Mouse (Mus musculus): ENCODE measurements around the gene Fgfr2. TPM values are rescaled to one million over a fixed set of nuclear protein-coding genes. Genes with fewer than 3 reads are reported as not detected.

Fgfr2 gene
- polyA plus RNA-seq, 1 experiment, result 14.8 TPM

DNA sequence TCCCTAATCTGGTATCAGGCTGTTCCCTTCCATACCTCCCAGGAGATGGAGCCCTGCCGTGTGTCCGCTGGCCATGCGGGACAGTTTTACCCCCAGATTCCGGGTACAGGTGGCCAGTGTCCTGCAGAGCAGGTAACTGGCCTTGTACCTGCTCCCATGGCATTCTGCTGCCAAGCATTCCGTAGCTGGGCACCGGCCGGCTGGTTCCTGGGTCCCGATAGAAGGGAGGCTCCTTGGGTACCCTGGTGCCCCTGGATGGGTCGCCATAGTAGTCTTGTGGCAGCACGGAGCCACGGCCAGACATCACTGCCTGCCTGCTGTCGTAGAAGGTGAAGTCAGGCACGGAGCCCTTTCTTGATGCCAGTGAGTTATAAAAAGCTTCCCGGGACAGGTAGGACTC is 108.5 kb downstream of the Fgfr2 start:
- no peak overlapping the region for H3K4me3 ChIP-seq (ENCODE audit: insufficient read depth, low read depth, low read length)
- H3K27ac ChIP-seq (ENCODE audit: insufficient read depth, low read depth, low read length), result no peak overlapping the region
- WGBS, result 84% methylated on average over 14 of the region's 14 CpGs

DNA sequence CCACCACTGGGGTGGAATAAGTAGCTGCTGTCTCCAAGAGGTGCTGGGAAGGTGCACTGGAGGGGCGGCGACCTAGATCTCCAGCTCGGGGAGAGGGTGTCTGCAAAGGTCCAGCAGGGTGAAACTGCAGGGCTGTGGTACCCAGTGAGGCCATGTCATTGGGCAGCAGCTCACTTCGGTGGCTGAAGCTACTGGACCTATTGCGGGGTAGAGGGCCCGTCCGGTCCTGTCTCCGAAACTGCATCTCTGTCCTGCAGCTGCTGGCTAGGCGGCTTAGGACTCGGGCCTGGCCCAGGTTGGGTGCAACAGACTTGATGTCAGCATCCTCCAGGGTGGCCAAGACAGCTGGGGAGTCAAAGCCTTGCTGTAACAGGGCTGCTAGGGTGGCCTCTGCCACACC is 109.2 kb downstream of the Fgfr2 start:
- Histone ChIP-seq H3K27me3 (replicated peaks; ENCODE audit: control insufficient read depth, insufficient read depth, low read length) (no peaks in the 10 kb centered on the region), H3K4me1 (ENCODE audit: control insufficient read depth, insufficient read depth, low read length) (peaks cover 11% of the 10 kb centered on the region; the same call in 1 of the 2 replicates), H3K4me3 (ENCODE audit: insufficient read depth, low read depth, low read length) (no peak overlapping the region), H3K27ac (ENCODE audit: insufficient read depth, low read depth, low read length) (no peak overlapping the region), H3K36me3 (ENCODE audit: control insufficient read depth, insufficient read depth, low read length) (no peaks in the 10 kb centered on the region)
- DNase-seq, result no peak
- 95% methylated on average over 10 of the region's 10 CpGs for WGBS
- TF ChIP-seq POLR2A (IDR thresholded peaks at IDR 0.05; ENCODE audit: low read depth, low read length) (no peak), CTCF (conservative IDR thresholded peaks at IDR 0.05; ENCODE audit: insufficient read depth, insufficient read length, low read depth, low read length) (no peak)

More for the DNA sequence above, 108.5 kb downstream of the Fgfr2 start:
- H3K36me3 ChIP-seq (ENCODE audit: control insufficient read depth, insufficient read depth, low read length), result no peaks in the 10 kb centered on the region
- peaks cover 12% of the 10 kb centered on the region for H3K4me1 ChIP-seq (ENCODE audit: control insufficient read depth, insufficient read depth, low read length)
- TF ChIP-seq POLR2A (IDR thresholded peaks at IDR 0.05; ENCODE audit: low read depth, low read length), result no peak
- no peak for TF ChIP-seq CTCF (conservative IDR thresholded peaks at IDR 0.05; ENCODE audit: insufficient read depth, insufficient read length, low read depth, low read length)
- H3K27me3 ChIP-seq (replicated peaks; ENCODE audit: control insufficient read depth, insufficient read depth, low read length), result no peaks in the 10 kb centered on the region
- DNase-seq, result no peak

DNA sequence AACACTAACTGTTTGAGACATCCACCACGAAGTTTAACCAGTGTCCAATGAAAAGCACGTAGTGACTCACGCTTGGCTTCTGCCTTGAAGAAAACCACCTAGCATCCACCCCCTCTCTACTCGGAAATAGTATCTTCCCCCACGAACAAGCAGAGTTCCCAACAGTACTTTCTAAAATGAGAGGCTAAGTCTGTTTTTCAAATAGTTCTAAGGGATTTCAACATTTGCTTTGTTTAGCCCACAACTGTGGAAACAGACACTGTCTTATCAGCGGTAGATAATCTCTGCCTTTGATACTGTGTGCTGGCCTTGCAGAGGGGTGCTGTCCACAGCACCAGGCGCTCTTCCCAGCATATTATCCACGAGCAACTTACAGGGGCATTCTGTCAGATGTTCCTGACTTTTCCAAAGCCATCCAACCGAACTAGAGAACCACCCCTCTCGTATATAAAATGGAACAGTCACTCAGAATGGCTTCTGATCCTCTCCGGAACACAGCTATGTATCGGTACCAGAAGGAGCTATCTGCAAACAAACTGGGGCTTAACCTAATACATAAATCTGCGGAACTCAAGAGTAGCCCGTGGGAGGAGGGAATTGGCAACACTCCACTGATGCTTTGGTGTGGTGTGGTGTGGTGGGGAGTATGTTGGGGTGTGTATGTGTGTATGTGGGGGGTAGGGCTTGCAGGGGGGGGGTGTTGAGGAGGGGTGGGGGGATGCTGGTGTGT is 110.3 kb downstream of the Fgfr2 start:
- peaks cover 11% of the 10 kb centered on the region; the same call in 1 of the 2 replicates for H3K4me1 ChIP-seq (ENCODE audit: control insufficient read depth, insufficient read depth, low read length)
- H3K27me3 ChIP-seq (replicated peaks; ENCODE audit: control insufficient read depth, insufficient read depth, low read length), result no peaks in the 10 kb centered on the region
- H3K4me3 ChIP-seq (ENCODE audit: insufficient read depth, low read depth, low read length), result no peak overlapping the region
- 52% methylated on average over 14 of the region's 14 CpGs for WGBS
- H3K27ac ChIP-seq (ENCODE audit: insufficient read depth, low read depth, low read length), result no peak overlapping the region
- DNase-seq, result no peak
- TF ChIP-seq CTCF (conservative IDR thresholded peaks at IDR 0.05; ENCODE audit: insufficient read depth, insufficient read length, low read depth, low read length), result no peak
- no peak for TF ChIP-seq POLR2A (IDR thresholded peaks at IDR 0.05; ENCODE audit: low read depth, low read length)
- H3K36me3 ChIP-seq (ENCODE audit: control insufficient read depth, insufficient read depth, low read length), result no peaks in the 10 kb centered on the region

DNA sequence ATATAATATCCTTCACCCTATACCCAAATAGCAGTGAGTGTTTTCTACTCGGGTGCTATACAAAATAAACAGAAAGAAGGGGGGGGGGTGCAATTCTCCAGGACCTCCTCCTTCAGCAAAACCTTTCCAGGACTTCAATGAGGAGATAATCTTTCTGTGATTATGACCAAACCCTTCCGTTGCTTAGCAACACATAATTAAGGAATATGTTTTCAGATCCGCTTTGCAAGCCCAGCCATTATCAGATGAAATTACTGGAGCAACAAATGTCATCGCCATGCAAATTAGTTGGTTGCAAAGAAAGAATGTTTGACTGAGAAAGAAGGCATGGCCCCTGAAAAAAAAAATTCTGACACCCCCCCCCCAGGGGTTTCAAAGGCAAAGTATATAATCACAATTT is 111.5 kb downstream of the Fgfr2 start:
- TF ChIP-seq CTCF (conservative IDR thresholded peaks at IDR 0.05; ENCODE audit: insufficient read depth, insufficient read length, low read depth, low read length) (no peak), POLR2A (IDR thresholded peaks at IDR 0.05; ENCODE audit: low read depth, low read length) (no peak)
- Histone ChIP-seq H3K36me3 (ENCODE audit: control insufficient read depth, insufficient read depth, low read length) (no peaks in the 10 kb centered on the region), H3K27me3 (replicated peaks; ENCODE audit: control insufficient read depth, insufficient read depth, low read length) (no peaks in the 10 kb centered on the region), H3K27ac (ENCODE audit: insufficient read depth, low read depth, low read length) (no peak overlapping the region), H3K4me3 (ENCODE audit: insufficient read depth, low read depth, low read length) (no peak overlapping the region), H3K4me1 (ENCODE audit: control insufficient read depth, insufficient read depth, low read length) (peaks cover 11% of the 10 kb centered on the region; the same call in 1 of the 2 replicates)
- DNase-seq, result no peak
- WGBS, result 56% methylated on average over 4 of the region's 4 CpGs

DNA sequence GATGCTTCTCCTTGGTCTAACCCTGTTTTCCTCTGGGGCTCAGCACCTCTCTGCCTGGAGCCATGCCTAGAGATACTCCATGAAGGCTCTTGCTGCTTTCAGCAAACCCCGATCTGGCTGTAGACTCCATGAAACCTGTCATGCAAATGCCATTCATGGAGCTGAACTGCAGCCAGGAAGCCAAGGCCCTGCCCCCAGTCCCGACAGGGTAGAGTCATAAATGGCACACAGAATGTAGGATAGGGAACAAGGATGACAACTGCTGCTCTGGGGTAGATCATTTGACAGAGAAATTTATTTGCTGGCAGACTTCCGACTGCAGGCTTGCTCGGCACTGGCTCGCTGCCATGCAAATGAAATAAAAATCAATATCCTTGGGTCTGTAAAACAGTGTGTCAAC is 112.0 kb downstream of the Fgfr2 start:
- H3K4me3 ChIP-seq (ENCODE audit: insufficient read depth, low read depth, low read length), result no peak overlapping the region
- TF ChIP-seq CTCF (conservative IDR thresholded peaks at IDR 0.05; ENCODE audit: insufficient read depth, insufficient read length, low read depth, low read length), result no peak
- H3K4me1 ChIP-seq (ENCODE audit: control insufficient read depth, insufficient read depth, low read length), result peaks cover 11% of the 10 kb centered on the region; the same call in 1 of the 2 replicates
- H3K27me3 ChIP-seq (replicated peaks; ENCODE audit: control insufficient read depth, insufficient read depth, low read length), result no peaks in the 10 kb centered on the region
- peak; percentile 38 for DNase-seq
- H3K27ac ChIP-seq (ENCODE audit: insufficient read depth, low read depth, low read length), result no peak overlapping the region
- no peaks in the 10 kb centered on the region for H3K36me3 ChIP-seq (ENCODE audit: control insufficient read depth, insufficient read depth, low read length)
- WGBS, result 31% methylated on average over 5 of the region's 5 CpGs

DNA sequence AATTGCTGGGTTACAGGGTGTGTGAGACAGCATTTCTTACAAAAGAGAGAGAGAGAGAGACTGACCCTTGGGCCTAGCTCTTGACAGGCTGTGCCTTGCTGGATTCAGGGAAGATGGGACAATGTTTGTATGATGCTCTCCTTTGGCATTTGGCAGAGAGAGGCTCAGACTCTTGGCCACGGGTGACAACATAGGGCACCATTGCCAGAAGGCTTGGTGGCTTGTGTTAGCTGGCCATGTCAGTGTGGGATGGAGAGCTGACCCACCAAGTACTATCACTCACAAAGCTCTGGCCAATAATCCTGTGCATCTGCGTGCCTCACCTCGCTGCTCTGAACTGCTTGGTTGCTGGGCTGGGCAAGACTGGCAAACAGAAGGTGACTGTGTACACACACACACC is 112.7 kb downstream of the Fgfr2 start:
- no peaks in the 10 kb centered on the region for H3K36me3 ChIP-seq (ENCODE audit: control insufficient read depth, insufficient read depth, low read length)
- no peak for TF ChIP-seq POLR2A (IDR thresholded peaks at IDR 0.05; ENCODE audit: low read depth, low read length)
- no peak for TF ChIP-seq CTCF (conservative IDR thresholded peaks at IDR 0.05; ENCODE audit: insufficient read depth, insufficient read length, low read depth, low read length)
- H3K27ac ChIP-seq (ENCODE audit: insufficient read depth, low read depth, low read length), result no peak overlapping the region
- WGBS, result 86% methylated on average over 3 of the region's 3 CpGs
- no peaks in the 10 kb centered on the region for H3K27me3 ChIP-seq (replicated peaks; ENCODE audit: control insufficient read depth, insufficient read depth, low read length)
- DNase-seq, result no peak
- no peak overlapping the region for H3K4me3 ChIP-seq (ENCODE audit: insufficient read depth, low read depth, low read length)
- peaks cover 11% of the 10 kb centered on the region; the same call in 1 of the 2 replicates for H3K4me1 ChIP-seq (ENCODE audit: control insufficient read depth, insufficient read depth, low read length)

DNA sequence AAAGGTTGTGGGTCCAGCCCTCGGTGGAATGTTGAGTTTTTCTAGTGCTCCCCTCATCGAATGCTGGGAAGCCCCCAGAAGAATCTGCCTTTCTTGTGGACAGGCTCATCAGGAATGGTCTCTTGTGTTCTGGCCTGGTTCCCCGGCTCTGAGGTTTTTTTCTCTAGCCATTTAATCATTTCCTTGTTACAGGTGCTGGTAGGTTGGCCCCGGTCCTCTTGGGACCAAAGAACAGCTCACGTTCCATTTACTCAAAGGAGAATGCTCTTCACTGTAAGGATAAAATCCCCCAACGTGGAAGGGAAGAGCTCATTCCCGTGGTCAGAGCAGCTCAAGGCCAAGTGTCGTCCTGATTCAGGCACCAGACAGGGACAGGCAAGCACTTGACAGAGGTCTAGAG is 113.5 kb downstream of the Fgfr2 start:
- peaks cover 11% of the 10 kb centered on the region; the same call in 1 of the 2 replicates for H3K4me1 ChIP-seq (ENCODE audit: control insufficient read depth, insufficient read depth, low read length)
- peak; percentile 66 for DNase-seq
- WGBS, result 60% methylated on average over 8 of the region's 8 CpGs

More for the DNA sequence above, 113.5 kb downstream of the Fgfr2 start:
- Histone ChIP-seq H3K4me3 (ENCODE audit: insufficient read depth, low read depth, low read length) (no peak overlapping the region), H3K36me3 (ENCODE audit: control insufficient read depth, insufficient read depth, low read length) (no peaks in the 10 kb centered on the region), H3K27me3 (replicated peaks; ENCODE audit: control insufficient read depth, insufficient read depth, low read length) (no peaks in the 10 kb centered on the region), H3K27ac (ENCODE audit: insufficient read depth, low read depth, low read length) (no peak overlapping the region)
- no peak for TF ChIP-seq POLR2A (IDR thresholded peaks at IDR 0.05; ENCODE audit: low read depth, low read length)
- no peak for TF ChIP-seq CTCF (conservative IDR thresholded peaks at IDR 0.05; ENCODE audit: insufficient read depth, insufficient read length, low read depth, low read length)

Data from kidney, adult 2 months (tissue).